Mouse (Mus musculus) fibroblast of lung, adult 2 months (primary cell): Measurements from ENCODE around the gene Nod1.
"Not testable (repeated sequence)": the region's sequence is repeated elsewhere in the genome, so short reads cannot be mapped to it uniquely, and the experiment has no call there.

Experiments used
- DNase-seq: peaks from one replicate; pipeline ENCODE4 v3.0.0-alpha.2; 2011; ENCODE audit warnings: low read depth

The Nod1 gene

DNA sequence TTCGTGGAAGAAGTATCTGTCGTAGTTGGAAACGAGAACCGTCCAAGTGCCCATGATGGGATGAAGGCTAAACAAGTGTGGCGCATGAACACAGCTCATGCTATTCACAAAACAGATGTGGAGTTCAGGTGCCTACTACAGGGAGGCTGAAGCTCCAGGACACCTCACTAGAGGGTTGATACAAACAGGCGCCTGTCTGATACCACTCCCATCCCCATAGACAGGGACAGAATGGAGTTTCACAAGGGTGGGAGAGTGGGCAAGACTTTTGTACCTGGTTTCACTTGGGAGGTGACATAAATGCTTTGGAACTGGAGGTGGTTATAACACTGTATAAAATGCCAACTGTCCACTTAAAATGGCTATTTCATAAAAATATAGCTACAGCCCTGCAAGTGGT, 7.0 kb upstream of the Nod1 start:
- no peak for DNase-seq

DNA sequence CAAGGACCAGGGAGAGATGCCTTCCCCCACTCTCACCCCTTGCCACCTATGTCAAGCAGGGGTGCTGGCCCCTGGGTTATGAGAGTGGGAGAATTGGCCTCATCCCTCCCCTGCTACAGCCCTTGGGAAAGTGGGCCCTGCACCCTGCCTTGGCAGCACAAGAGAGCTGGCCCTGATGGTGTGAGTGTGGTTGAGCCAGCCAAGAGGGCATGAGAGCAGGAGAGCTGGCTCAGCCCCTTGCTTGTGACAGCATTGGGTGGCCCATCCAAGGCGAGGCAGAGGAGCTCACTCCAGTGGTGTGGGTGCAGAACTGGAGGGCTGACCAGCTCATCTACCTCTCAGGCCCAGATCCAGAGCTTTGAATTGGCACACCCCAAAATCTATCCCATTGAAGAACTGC, 3.2 kb upstream of the Nod1 start:
- no peak for DNase-seq

DNA sequence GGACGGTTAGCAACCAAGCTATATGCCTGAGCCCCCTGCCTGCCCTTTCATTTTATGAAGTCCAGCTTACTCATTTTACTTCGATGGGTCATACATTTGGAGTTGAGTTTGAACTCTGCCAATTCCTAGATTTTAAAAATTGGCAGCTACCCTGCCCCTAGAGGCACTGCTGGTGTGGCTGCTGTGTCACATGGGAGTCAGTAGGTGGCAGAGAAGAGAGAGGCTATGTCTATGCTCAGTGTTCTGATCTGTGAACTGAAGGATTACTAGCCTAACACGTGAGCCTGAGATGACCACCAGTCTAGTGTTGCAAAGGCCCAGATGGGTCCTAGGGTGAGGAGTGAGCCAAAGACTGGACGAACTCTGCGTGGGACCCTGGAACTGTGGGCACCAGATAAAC, 2.1 kb upstream of the Nod1 start:
- DNase-seq, result no peak

DNA sequence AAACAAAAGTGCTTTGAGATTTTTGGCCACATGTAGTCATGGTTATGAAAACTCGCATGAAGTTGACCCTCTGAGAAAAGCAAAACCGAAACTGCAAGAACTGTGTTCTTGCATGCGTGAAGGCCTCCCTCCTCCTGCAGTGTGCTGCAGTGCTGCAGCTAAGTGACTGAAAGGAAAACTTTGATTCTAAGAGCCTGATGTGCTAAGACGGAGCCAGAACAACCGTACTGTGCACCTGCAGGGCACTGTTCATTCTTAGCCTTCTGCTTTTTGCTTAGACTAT, 458 bp upstream of the Nod1 start:
- no peak for DNase-seq

DNA sequence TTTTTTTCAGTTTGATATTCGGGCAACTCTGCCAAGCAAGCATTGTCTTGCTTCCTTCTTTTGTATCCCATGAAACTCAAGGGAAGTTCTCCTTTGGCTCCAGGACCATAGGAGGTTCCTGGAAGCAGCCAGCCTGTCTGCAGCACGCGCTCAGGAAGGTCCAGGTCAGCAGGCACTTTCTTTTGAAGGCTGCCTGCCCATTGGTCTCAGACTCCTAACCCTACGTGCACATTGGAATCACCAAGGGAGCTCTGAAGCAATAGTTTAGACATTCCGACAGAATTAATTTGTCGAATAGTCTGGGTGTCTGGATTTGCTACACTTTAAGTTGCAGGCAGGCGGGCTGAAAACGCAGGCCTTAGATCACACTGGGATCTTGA, 691 bp downstream of the Nod1 start:
- peak; percentile 54 for DNase-seq

DNA sequence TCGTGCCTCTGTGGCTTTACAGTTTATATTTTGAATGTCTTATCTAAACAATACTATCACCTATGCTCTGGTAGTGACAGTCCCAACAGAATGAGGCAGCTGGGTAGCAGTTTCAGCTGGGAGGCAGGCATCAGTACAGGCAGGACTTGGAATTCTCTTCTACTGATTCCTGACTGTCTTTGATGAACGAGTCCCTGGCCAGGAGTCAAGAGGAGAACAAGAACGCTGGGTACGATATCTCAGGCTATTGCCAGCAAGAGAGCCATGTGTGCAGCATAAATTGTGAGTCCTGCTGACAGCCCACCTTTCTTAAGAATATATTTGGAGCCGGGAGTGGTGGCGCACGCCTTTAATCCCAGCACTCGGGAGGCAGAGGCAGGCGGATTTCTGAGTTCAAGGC, 1.9 kb downstream of the Nod1 start:
- no peak for DNase-seq

DNA sequence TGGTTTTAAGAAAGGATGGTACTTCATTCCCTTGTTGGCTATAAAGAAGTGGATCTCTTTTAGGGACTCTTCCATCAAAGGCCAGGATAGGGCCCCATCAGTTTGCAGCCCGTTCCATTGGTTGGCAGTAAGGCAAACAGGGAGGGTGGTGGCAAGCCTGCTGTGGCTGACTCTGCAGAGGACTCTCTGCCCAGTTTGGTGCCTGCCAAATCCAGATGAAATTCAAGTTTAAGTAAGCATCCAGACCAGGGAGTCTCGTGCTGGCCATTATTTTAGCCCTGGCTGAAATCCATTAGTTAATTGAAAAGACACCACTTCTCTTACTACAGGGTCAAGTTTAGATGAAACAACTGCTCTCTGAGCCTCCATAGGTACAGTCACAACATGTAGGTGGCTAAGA, 2.6 kb downstream of the Nod1 start:
- DNase-seq, result no peak

DNA sequence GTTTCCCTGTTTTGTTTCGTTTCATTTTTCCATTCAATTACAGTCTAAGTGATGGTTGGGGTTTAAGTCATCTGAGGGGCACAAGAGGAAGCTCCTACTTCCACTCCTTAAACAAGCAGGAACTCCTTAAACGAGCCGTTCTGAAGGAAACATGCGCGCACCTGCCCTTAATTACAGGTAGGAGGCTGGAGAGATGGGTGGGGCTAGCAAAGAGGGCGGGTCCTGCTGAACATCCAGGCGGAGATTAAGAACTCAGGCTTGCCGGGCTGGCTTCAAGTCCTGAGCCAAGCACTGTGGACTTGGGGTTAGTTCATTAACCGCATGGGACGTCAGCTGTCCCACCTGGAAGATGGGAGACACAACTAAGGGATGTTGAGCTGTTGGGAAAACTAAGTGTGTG, 4.8 kb downstream of the Nod1 start:
- no peak for DNase-seq

DNA sequence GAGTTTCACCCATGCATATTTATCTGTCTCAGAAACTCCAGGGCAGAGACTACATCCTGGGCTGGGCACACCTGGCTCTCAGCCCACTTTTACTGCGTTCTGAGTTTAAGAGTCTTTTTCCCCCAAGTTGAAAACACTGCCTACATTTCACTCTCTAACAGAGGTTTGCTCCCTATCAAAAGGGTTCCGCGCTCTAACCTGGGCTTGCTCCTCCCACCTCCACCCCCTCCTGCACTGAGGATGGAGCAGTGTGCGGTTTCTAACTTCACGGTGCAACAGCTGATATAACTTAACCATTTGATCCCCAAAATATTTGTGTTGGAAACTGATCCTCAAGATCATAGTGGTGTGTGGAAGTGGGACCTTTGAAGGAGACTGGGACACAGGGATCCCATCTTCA, 7.2 kb downstream of the Nod1 start:
- no peak for DNase-seq

DNA sequence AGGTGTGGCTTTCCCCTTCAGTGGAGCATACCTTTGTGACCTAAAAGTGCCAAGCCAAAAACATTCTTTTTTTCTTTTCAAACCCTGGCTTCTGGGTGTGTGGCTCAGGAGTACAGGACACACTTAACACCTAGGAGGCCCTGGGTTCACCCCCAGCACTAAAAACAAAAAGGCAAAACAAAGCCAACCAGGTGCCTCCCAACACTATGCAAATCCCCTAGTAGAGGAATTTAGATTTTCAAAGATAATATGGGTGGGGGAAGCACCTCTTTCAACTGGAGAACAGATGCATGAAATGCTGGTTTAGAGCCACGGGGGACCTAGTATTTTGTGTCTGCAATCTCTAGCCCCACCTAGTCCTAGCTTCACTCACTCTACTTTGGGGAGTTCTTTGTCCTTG, 7.7 kb downstream of the Nod1 start:
- no peak for DNase-seq

DNA sequence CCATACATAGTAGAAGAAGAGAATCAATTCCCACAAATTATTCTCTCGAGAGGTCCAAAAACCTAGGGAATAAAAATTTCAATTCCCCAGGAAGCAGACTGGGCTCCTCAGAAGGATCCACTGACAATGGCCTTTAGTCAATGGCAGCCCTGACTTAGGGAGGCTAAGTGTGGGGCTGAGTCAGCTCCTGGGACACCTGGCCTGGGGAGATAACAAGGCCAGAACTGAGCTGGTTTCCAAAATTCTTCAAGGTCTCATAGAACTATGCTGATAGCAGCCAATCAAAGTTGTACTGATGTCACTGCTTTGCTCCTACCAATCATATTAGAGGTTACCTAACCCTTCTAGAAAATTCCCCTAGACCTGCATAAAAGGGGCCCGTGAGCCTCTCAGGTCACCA, 8.8 kb downstream of the Nod1 start:
- no peak for DNase-seq

DNA sequence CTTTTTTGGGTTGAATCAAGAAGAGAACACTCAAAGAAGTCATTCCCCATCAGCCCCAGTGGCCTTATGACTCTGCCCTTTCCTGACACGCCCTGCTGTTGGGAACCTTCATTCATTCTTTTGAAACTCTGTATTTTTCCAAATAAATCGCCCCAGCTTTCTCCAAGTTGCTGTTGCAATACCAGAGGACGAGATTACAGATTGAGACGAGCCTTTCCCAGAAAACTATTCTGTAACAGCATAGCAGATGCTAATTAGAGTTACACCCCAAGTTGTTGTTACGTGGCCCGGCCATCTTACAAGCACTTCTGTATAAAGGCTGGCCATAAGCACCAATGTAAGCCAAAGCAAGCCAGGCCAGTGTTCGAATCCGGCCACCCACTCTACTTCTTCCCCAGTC, 14.8 kb downstream of the Nod1 start:
- peak; percentile 78 for DNase-seq

DNA sequence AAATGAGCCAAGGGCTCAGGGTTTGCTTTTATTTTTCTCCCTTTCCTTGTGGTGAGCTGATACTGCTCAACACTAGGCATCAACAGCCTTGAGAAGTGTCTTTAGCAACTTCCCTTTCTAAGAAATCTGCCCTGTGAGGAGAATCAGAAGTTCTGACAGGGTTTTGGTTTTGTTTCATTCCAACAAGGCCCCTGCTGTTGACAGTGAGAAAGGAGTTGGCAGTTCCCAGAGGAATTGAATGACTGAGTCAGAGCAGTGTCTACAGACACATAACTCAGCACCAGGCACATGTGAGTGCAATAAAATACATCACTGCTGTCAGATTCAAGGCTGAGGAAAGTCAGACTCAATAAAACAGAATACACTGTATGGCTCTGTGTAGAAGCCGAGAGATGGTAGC, 16.0 kb downstream of the Nod1 start:
- DNase-seq, result peak; percentile 97

DNA sequence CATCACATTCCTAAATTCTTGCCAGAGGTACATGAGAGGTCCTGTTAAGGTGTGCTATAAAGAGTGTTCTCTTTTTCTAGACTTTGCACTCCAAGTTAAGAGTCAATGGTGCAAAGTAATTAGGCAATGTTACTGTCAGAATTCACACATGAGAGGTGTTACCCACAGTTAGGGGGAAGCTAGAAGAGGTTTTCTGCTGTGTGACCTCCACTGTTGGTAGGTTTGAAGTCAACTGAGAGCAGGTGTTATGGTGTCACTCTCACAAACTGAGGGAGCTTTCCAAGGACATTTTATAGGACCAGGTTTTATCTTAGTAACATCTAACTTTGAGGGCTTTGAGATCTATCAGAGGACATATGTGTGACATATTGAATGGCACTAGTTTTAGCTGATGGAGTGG, 16.5 kb downstream of the Nod1 start:
- DNase-seq, result no peak

DNA sequence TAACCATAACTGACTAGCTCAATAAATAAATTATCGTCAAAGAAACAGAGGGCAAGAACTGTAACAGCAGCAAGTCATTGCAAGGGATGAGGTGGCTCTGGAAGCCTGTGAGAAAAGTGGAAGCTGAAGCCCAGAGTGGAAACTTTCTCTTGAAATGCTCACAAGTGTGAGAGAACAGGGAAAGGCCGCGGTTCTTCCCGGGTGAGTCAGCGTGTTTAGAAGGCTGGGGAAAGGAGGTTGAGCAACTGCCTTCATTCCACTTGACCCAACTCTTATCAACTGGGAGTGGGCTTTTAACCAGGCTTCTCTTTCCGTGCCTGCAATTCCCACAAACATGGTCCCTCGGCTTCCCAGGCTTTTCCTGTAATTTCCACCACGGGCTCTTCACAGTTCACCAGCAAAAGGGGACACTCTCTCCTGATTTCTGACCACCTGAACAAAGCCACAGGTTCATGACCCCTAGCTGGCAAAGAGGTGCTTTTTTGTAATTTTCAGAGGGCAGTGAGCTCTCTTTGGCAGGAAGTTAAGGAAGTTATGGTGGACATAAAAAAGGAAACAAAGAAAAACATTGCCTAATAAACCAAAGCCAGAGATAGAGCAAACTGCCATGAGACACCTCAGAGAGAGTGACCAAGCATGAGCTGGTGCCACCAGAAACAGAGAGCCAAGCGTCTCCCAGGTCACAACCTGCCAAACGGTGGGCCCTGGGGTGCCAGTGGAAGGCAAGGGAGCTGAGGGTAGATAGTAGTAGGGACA, 17.6 kb downstream of the Nod1 start:
- DNase-seq, result peak; percentile 94

DNA sequence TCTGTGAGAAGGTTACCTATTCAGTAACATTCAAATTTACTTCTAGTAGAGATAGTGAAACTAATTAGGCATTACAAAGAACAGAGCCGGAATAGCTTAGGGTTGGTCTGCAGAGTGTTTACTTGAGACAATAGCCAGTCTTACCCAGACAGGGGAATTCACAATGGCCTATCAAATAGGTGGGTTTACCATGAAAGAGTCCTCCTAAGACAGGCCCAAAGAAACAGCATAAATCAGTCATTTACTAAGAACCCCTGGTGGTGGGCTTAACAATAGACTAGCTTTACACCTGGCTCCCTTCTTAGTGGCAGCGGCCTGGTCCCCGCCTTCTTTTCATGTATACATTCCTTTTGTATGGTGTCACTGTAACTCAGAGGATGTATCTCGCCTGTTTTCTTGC, 19.0 kb downstream of the Nod1 start:
- not testable (repeated sequence) for DNase-seq

DNA sequence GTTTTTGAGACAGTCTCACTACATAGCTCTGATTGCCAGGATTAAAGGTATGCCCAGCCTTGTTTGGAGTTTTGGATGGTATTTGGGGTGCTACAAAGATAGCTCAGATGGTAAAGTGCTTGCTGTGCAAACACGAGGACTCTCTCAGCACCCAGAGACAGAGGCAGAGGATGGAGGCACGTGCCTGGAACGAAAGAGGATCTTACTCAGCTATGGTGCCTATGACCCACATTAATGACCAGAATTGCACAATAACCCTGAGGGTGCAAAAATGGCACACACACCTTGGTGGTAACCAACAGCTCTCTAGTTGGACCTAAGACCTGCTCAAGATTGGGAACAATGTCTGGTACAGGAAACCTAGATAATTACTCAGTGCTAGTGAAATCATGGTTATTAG, 19.9 kb downstream of the Nod1 start:
- DNase-seq, result no peak

DNA sequence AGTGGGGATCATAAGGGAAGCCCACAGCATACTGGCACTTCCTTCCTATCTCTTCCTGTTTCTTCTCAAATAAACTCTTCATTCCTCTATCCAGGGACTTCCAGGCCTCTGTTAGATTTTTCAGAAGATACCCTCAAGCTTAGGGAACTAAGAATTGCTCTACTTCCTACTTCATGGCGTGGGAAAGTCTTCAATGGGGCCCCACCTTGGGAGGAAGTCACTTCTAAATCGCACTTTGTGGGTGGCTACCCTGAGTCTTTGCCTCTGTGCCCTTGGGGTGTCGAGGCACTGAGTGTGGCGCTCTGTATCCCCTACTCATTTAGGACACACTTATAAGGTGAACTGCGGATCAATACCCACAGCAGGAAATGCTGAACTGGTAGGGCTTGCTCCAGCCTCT, 23.7 kb downstream of the Nod1 start:
- no peak for DNase-seq

DNA sequence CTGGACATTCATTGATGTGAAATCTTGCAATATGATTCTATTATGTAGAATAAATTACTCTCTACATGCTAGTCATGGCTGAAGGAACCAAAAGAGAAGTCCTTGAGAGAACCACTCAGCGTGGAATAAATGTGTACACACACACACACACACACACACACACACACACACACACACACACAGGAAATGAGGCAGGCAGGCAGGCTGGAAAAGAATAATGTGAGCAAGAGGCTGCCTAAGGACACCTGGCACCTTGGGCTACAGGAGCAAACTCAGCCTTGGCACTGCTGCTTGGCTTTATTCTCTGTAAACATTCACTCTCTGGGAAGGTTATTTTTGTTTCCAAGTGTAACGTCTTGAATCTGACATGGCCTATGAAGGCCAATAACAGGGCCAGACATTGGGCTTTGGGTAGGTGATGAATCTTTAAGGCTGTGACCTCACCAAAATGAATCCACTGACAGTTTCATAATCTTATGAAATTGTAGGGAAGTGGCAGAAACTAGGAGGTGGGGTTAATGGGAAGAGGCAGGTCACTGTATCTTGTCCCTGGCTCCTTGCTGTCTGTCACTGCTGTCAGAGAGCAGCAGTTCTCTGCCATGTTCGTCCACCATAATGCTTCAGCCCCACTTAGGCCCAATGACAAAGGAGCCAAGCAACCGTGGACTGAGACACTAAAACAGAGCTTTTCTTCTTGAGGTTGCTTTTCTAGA, 26.0 kb downstream of the Nod1 start:
- DNase-seq, result no peak

DNA sequence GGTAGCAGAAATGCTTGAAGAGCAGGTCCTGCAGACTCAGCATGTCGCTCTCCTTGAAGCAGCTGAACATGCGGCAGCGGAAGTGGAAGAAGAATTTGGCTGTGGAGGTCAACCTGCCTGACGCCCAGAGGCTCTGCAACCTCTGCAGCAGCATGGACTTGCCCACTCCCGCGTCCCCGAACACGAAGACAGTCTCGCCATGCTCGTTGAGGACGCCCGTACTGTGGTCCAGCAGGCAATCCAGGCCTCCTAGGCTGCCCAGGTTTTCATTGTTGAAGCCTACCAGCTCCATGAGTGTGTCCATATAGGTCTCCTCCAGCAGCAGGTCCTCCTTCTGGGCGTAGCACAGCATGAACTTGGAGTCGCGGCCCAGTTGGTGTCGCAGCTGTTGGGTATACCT, 27.9 kb downstream of the Nod1 start:
- no peak for DNase-seq

DNA sequence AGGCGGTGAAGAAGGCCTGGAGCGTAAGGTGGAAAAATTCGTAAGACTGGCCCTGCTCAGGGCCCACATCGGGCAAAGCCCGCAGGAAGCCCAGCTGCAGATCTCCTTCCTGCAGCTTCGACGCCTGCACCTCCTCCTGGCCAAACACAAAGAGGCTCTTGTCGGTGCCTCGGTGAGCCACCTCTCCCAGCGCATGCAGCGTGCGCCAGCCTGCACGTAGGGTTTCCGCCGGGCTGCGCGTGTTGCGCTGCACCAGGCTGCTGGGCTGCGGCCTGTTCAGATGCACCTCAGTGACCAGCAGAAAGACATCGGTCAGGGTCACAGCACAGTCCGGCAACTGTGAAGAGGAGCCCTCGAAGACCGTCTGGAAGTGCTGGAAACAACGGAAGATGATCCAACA, 28.7 kb downstream of the Nod1 start:
- no peak for DNase-seq

DNA sequence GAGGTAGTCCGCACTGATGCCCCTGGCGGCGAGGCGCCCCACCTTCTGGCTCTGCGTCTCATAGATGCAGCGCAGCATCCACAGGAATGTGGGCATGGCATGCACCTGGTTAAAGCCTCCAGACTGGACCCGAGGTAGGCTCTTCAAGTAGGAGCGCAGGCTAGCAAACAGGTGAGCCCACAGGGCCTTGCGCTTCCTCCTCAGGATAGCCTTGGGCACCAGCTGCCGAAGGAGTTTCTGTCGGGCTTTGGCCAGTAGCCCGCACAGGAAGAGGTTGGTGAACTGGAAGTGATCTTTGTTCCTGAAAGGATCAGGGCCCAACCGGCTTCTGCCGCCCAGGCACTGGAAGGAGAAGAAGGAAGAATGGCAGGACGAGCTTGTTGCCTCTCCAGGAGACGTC, 29.1 kb downstream of the Nod1 start:
- no peak for DNase-seq

DNA sequence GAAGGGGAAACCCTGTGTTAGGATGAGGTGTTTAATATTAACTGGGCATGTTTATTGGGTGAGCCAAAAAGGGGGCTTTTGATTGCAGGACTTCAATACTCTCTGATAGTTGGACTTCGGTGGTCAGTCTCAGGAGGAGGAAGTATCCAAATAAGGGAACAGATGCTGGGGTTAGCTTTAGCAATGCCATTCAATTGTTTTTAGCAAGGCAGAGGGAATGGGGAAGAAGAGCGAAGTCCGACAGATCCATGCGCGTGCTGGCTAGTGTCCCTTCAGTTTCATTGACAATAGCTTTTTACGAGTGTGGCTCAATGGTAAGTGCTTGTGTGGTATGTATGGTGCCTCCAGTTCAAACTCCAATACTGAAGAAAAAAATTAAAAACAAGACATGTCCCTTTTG, 31.3 kb downstream of the Nod1 start:
- DNase-seq, result no peak

DNA sequence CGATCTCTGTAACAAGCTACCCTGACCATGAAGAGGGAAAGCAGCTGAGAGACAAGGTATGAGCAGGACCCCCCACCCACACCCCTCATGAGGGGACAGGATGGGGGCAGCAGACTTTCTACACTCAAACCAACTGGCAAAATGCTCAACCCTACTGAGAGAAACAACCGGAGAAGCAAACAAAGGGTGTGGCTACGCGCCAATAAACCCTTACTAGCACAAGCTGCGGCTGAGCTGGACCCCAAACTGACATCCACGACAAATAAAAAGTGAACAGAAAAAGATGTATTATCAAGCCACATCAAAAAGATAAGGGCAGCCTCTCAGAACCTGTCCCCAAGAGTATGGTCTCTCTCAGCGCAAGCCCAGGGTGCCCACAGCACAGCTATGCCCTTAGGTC, 32.3 kb downstream of the Nod1 start:
- no peak for DNase-seq
